Mouse (Mus musculus) hindbrain, postnatal 0 days (tissue): ENCODE measurements at regions not wholly inside any gene's neighbourhood (a gene's known extent, or its start where the extent isn't known, plus 50 kb on each side); places are given as distances from the start of the nearest gene placed in this dataset.

Experiments used
- ATAC-seq: fragments of 200-750 bp; cut with Nextera tagmentation; 2 replicates; pipeline ENCODE4 v1.8.0; 2017; ENCODE audit warnings: mild to moderate bottlenecking, moderate TSS enrichment, moderate library complexity
- DNase-seq: peaks from one replicate; pipeline ENCODE4 v3.0.0-alpha.2; 2015; ENCODE audit warnings: low spot score
- H3K27ac ChIP-seq: fragments of 300-500 bp; sonication (generic); 2 replicates; pipeline ENCODE4 v1.5.1; 2014; ENCODE audit warnings: mild to moderate bottlenecking
- H3K27me3 ChIP-seq: fragments of 300-500 bp; sonication (generic); 2 replicates; pipeline ENCODE4 v1.6.1; 2014; ENCODE audit warnings: low read length, mixed read lengths; ENCODE audit not compliant: insufficient read depth
- H3K36me3 ChIP-seq: fragments of 300-500 bp; sonication (generic); 2 replicates; pipeline ENCODE4 v1.6.1; 2014; ENCODE audit warnings: low read length, mixed read lengths; ENCODE audit not compliant: insufficient read depth
- H3K4me1 ChIP-seq: fragments of 300-500 bp; sonication (generic); 2 replicates; pipeline ENCODE4 v1.6.1; 2014; ENCODE audit warnings: antibody characterized with exemption, low read length, mixed read lengths; ENCODE audit not compliant: insufficient read depth
- H3K4me2 ChIP-seq: fragments of 300-500 bp; sonication (generic); 2 replicates; pipeline ENCODE4 v1.6.1; 2014; ENCODE audit warnings: low read depth, mild to moderate bottlenecking, low read length, moderate library complexity, mixed read lengths
- H3K4me3 ChIP-seq: fragments of 300-500 bp; sonication (generic); 2 replicates; pipeline ENCODE4 v1.5.1; 2014; ENCODE audit warnings: low read length
- H3K9ac ChIP-seq: fragments of 300-500 bp; sonication (generic); replicated peaks from 2 replicates; pipeline ENCODE4 v1.6.1; 2014; ENCODE audit warnings: mild to moderate bottlenecking, low read length, moderate library complexity, mixed read lengths
- H3K9me3 ChIP-seq: fragments of 300-500 bp; sonication (generic); 2 replicates; pipeline ENCODE4 v1.6.1; 2016; ENCODE audit warnings: low read length, mixed read lengths
- CTCF ChIP-seq: IDR thresholded peaks from 2 replicates; pipeline ENCODE4 v1.5.1; 2016; ENCODE audit warnings: antibody characterized with exemption, control low read depth, low read depth
- WGBS: fragments of 180-500 bp; shearing (Covaris S2); extraction: QIAGEN DNeasy Blood & Tissue Kit; methylation state at CpG from one replicate; pipeline ENCODE4 v1.1.7; 2014; 5-methylcytosine and 5-hydroxymethylcytosine counted together

- WGBS, result 75% methylated on average over 6 of the region's 6 CpGs
- H3K4me3 ChIP-seq, result no peak overlapping the region
- H3K36me3 ChIP-seq, result no peaks in the 10 kb centered on the region
- ATAC-seq (no peak), DNase-seq (peak; percentile 16)
- H3K4me1 ChIP-seq, result peaks cover 8% of the 10 kb centered on the region; the same call in 1 of the 2 replicates
- no peak for TF ChIP-seq CTCF
- H3K9ac ChIP-seq, result no peak overlapping the region
- H3K4me2 ChIP-seq, result no peak overlapping the region
- no peaks in the 10 kb centered on the region for H3K27me3 ChIP-seq
- H3K9me3 ChIP-seq, result no peaks in the 10 kb centered on the region
- H3K27ac ChIP-seq, result no peak overlapping the region
These were observed 408.4 kb upstream of the Gm6657 start for GRCm38 (mm10) chr12:77785647-77786046.

DNA sequence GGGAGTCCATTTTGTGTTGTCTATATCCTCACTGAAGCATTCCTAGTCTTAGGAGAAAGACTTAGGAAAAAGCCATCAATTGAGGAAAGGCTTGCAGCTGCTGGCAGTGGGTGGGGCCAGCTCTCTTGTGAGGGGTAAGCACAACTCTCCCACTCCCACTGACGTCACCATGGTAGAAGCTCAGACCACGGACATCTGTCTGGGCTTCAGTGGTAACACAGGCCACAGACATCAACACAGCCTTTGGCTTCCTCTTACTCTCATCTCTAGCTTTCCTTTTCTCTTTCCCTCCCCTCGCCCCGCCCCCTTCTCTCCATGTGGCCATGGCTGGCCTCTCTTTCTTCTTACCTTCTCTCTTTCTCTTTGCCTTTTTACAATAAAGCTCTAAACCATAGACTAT is 407.4 kb upstream of the Gm6657 start:
- H3K9me3 ChIP-seq, result no peaks in the 10 kb centered on the region
- ATAC-seq, result no peak
- H3K9ac ChIP-seq, result no peak overlapping the region
- no peak overlapping the region for H3K4me3 ChIP-seq
- H3K4me2 ChIP-seq, result no peak overlapping the region
- peaks cover 8% of the 10 kb centered on the region; the same call in 1 of the 2 replicates for H3K4me1 ChIP-seq
- H3K36me3 ChIP-seq, result no peaks in the 10 kb centered on the region
- DNase-seq, result no peak
- H3K27ac ChIP-seq, result no peak overlapping the region
- no peaks in the 10 kb centered on the region for H3K27me3 ChIP-seq
- 66% methylated on average over 4 of the region's 4 CpGs for WGBS
- no peak for TF ChIP-seq CTCF

GRCm38 (mm10) chr12:77788273-77788672 is 405.8 kb upstream of the Gm6657 start:
- Histone ChIP-seq H3K36me3 (no peaks in the 10 kb centered on the region), H3K9me3 (no peaks in the 10 kb centered on the region), H3K4me1 (peaks cover 8% of the 10 kb centered on the region; the same call in 1 of the 2 replicates), H3K27ac (no peak overlapping the region), H3K4me3 (no peak overlapping the region), H3K4me2 (no peak overlapping the region), H3K27me3 (no peaks in the 10 kb centered on the region), H3K9ac (no peak overlapping the region)
- TF ChIP-seq CTCF, result no peak
- no peak for ATAC-seq
- 74% methylated on average over 2 of the region's 2 CpGs for WGBS
- no peak for DNase-seq

DNA sequence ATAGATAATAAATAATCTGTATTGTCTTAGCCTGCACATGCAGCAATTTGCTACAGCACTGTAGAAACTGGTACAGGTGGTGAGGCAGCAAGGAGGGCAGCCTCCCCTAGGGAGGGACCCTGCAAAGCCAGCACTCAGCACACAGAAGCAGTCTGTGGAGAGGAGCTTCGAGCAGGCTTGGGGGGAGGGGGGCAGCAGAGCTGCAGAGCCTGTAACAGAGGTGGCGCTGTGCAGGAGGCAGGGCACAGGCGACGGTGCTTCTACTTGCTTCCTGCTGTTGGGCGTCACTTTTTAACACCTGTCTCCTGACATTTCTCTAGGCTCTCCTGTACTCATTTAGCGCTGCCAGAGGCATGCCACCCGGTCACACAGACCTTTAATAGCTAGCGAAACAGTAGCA is 404.6 kb upstream of the Gm6657 start:
- TF ChIP-seq CTCF, result peak; percentile 74
- Histone ChIP-seq H3K9me3 (no peaks in the 10 kb centered on the region), H3K4me1 (peaks cover 8% of the 10 kb centered on the region; the same call in 1 of the 2 replicates), H3K27me3 (no peaks in the 10 kb centered on the region), H3K9ac (no peak overlapping the region), H3K4me2 (peak overlapping the region; percentile 43), H3K27ac (no peak overlapping the region), H3K4me3 (peak overlapping the region; percentile 4; the same call in 1 of the 2 replicates), H3K36me3 (no peaks in the 10 kb centered on the region)
- DNase-seq (peak; percentile 76), ATAC-seq (peak; percentile 68; the same call in 1 of the 2 replicates)
- 4% methylated on average over 8 of the region's 8 CpGs for WGBS

DNA sequence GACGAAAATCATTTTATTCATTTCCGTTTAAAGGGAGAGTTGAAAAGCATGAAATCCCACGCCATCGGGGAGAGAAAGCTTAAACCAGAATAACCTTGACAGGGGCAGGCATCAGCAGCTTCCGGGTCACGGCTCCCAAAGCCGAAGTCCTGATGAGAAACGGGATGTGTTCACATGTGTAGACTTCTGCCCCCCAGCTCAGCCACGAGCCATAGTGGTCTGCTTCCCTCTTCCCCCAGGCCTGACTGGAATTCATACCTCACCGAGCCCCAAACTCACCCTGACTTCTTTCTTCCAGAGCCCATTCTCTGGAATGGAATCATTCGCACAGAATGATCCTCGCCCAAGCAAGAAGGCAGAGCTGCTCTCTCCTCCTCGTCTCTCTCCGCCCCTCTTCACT is 404.2 kb upstream of the Gm6657 start:
- TF ChIP-seq CTCF, result no peak
- H3K9me3 ChIP-seq, result no peaks in the 10 kb centered on the region
- peak overlapping the region; percentile 4; the same call in 1 of the 2 replicates for H3K4me3 ChIP-seq
- DNase-seq (no peak), ATAC-seq (no peak)
- no peaks in the 10 kb centered on the region for H3K27me3 ChIP-seq
- no peak overlapping the region for H3K9ac ChIP-seq
- H3K27ac ChIP-seq, result no peak overlapping the region
- no peaks in the 10 kb centered on the region for H3K36me3 ChIP-seq
- peaks cover 8% of the 10 kb centered on the region; the same call in 1 of the 2 replicates for H3K4me1 ChIP-seq
- WGBS, result 17% methylated on average over 14 of the region's 14 CpGs
- H3K4me2 ChIP-seq, result peak overlapping the region; percentile 43

GRCm38 (mm10) chr12:77790891-77791672 is 403.0 kb upstream of the Gm6657 start:
- no peaks in the 10 kb centered on the region for H3K36me3 ChIP-seq
- H3K4me1 ChIP-seq, result peaks cover 8% of the 10 kb centered on the region; the same call in 1 of the 2 replicates
- H3K4me3 ChIP-seq, result no peak overlapping the region
- no peak overlapping the region for H3K27ac ChIP-seq
- DNase-seq, result peak; percentile 75
- H3K27me3 ChIP-seq, result no peaks in the 10 kb centered on the region
- ATAC-seq, result 0 out of 2 replicates have a peak, but pooled peaks have one; percentile 36
- TF ChIP-seq CTCF, result no peak
- WGBS, result 53% methylated on average over 13 of the region's 13 CpGs
- H3K9me3 ChIP-seq, result no peaks in the 10 kb centered on the region
- H3K9ac ChIP-seq, result no peak overlapping the region
- H3K4me2 ChIP-seq, result peak overlapping the region; percentile 28

- Histone ChIP-seq H3K4me2 (no peak overlapping the region), H3K9me3 (no peaks in the 10 kb centered on the region), H3K36me3 (no peaks in the 10 kb centered on the region), H3K4me3 (no peak overlapping the region), H3K27me3 (no peaks in the 10 kb centered on the region), H3K9ac (no peak overlapping the region), H3K27ac (no peak overlapping the region), H3K4me1 (0 out of 2 replicates have a peak, but pooled peaks cover 4% of the 10 kb centered on the region)
- DNase-seq (no peak), ATAC-seq (no peak)
- WGBS, result 77% methylated on average over 4 of the region's 4 CpGs
- no peak for TF ChIP-seq CTCF
These were observed 395.5 kb upstream of the Gm6657 start for GRCm38 (mm10) chr12:77798516-77798915.
